Mouse (Mus musculus) cerebellum, postnatal 36 days (tissue): ENCODE measurements around the gene Tmem178.
A peak's percentile ranks its signal among the peaks of the same experiment; 100 is the strongest.

Source experiments
- DNase-seq, 2 experiments: peaks; one replicate each; pipeline ENCODE4 v3.0.0; 2021 to 2022; ENCODE audit warnings: mixed read lengths in 2 of 2

The Tmem178 gene

GRCm38 (mm10) chr17:80946091-80946885 lies 1.9 kb downstream of the Tmem178 start:
- peak; percentile 69 to 71 for DNase-seq

GRCm38 (mm10) chr17:80947075-80947960 lies 2.9 kb downstream of the Tmem178 start:
- no peak for DNase-seq

- no peak for DNase-seq
These were observed 5.0 kb downstream of the Tmem178 start for GRCm38 (mm10) chr17:80949382-80949781.

- DNase-seq = peak in 1 of 2 experiments; percentile 34
These were observed 5.5 kb downstream of the Tmem178 start for GRCm38 (mm10) chr17:80949895-80950294.

GRCm38 (mm10) chr17:80952305-80952704 lies 7.9 kb downstream of the Tmem178 start:
- peak; percentile 70 to 74 for DNase-seq

GRCm38 (mm10) chr17:80955415-80955814 lies 11.0 kb downstream of the Tmem178 start:
- DNase-seq = no peak

GRCm38 (mm10) chr17:80955998-80956811 lies 11.8 kb downstream of the Tmem178 start:
- DNase-seq = no peak

- DNase-seq = no peak
These were observed 13.9 kb downstream of the Tmem178 start for GRCm38 (mm10) chr17:80958332-80958731.

- peak in 1 of 2 experiments; percentile 5 for DNase-seq
These were observed 15.4 kb downstream of the Tmem178 start for GRCm38 (mm10) chr17:80959840-80960239.

GRCm38 (mm10) chr17:80967475-80967874 lies 23.0 kb downstream of the Tmem178 start:
- DNase-seq = no peak

- DNase-seq = peak; percentile 61 to 77
These were observed 25.5 kb downstream of the Tmem178 start for GRCm38 (mm10) chr17:80969643-80970619.

GRCm38 (mm10) chr17:80970716-80971115 lies 26.3 kb downstream of the Tmem178 start:
- no peak for DNase-seq

- no peak for DNase-seq
These were observed 28.5 kb downstream of the Tmem178 start for GRCm38 (mm10) chr17:80972891-80973290.

- no peak for DNase-seq
These were observed 32.8 kb downstream of the Tmem178 start for GRCm38 (mm10) chr17:80977245-80977644.

GRCm38 (mm10) chr17:80980096-80980495 lies 35.7 kb downstream of the Tmem178 start:
- no peak for DNase-seq

- peak; percentile 85 to 89 for DNase-seq
These were observed 37.4 kb downstream of the Tmem178 start for GRCm38 (mm10) chr17:80981721-80982411.

- peak; percentile 91 to 98 for DNase-seq
These were observed 38.0 kb downstream of the Tmem178 start for GRCm38 (mm10) chr17:80982412-80982787.

- no peak for DNase-seq
These were observed 38.5 kb downstream of the Tmem178 start for GRCm38 (mm10) chr17:80982976-80983375.

GRCm38 (mm10) chr17:80991535-80992127 lies 47.2 kb downstream of the Tmem178 start:
- DNase-seq = no peak

- no peak for DNase-seq
These were observed 52.8 kb downstream of the Tmem178 start for GRCm38 (mm10) chr17:80997226-80997625.
